Mouse (Mus musculus) forebrain, embryonic 10.5 days (tissue): Measurements from ENCODE around the gene Cul1. TPM values are rescaled to one million over a fixed set of nuclear protein-coding genes. Genes with fewer than 3 reads are reported as not detected.
"Not testable (repeated sequence)": the region's sequence is repeated elsewhere in the genome, so short reads cannot be mapped to it uniquely, and the experiment has no call there.

ENCODE experiments used
- DNase-seq: peaks from one replicate; pipeline ENCODE4 v3.0.0-alpha.2; 2017; ENCODE audit warnings: low spot score; ENCODE audit errors: extremely low spot score
- H3K27ac ChIP-seq: fragments of 300-500 bp; sonication (generic); 2 replicates; pipeline ENCODE4 v1.5.1; 2016; ENCODE audit warnings: mild to moderate bottlenecking
- H3K27me3 ChIP-seq: fragments of 300-500 bp; sonication (generic); 2 replicates; pipeline ENCODE4 v1.6.1; 2016; ENCODE audit warnings: mild to moderate bottlenecking; ENCODE audit not compliant: poor library complexity, severe bottlenecking
- H3K36me3 ChIP-seq: fragments of 300-500 bp; sonication (generic); replicated peaks from 2 replicates; pipeline ENCODE4 v1.6.1; 2016; ENCODE audit warnings: mild to moderate bottlenecking, moderate library complexity
- H3K4me1 ChIP-seq: fragments of 300-500 bp; sonication (generic); 2 replicates; pipeline ENCODE4 v1.6.1; 2016
- H3K4me3 ChIP-seq: fragments of 300-500 bp; sonication (generic); 2 replicates; pipeline ENCODE4 v1.5.1; 2016; ENCODE audit warnings: mild to moderate bottlenecking, moderate library complexity
- H3K9me3 ChIP-seq: fragments of 300-500 bp; sonication (generic); 2 replicates; pipeline ENCODE4 v1.6.1; 2016; ENCODE audit warnings: mild to moderate bottlenecking, moderate library complexity
- WGBS: fragments of 180-500 bp; shearing (Covaris S2); methylation state at CpG from one replicate; pipeline ENCODE4 v1.1.7; 2016; 5-methylcytosine and 5-hydroxymethylcytosine counted together
- polyA plus RNA-seq: library from polyadenylated mRNA; unstranded; fragments of >200 nt; fragmentation: Nextera tagmentation; extraction: Ambion mirVana; gene quantifications from 2 replicates; pipeline ENCODE4 v1.2.1, GENCODE M21; 2016

Gene Cul1
- 215 and 227 TPM in 2 replicates for polyA plus RNA-seq

DNA sequence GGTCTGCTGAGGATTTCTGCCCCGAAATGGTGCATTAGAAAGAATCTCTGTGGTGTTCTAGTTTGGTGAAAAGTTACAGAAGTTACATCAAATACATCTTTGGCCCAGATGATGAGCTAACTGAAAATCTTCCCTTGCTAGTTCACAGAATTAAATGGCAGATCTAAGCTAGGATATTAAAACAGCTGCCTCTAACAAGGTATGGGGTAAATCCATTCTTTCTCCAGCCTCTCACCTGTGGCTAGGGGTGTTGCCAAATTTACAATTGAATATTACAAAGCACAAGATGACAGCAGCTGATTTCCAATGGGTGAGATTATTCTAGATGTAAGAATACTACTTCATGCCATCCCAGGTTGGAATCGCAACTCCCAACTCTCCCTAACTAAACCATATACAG is at the start of gene Cul1:
Gene Cul1, plus strand, starts transcription at position 301 of the 400 bp plus-strand sequence.
- Histone ChIP-seq H3K4me1 (peaks cover 35% of the 10 kb centered on the region), H3K27ac (peak within 1 kb of the TSS; percentile 100), H3K9me3 (no peaks in the 10 kb centered on the region), H3K27me3 (no peaks in the 10 kb centered on the region), H3K4me3 (peak within 1 kb of the TSS; percentile 89), H3K36me3 (peaks cover 4% of the 10 kb centered on the region; the same call in 1 of the 2 replicates)
- DNase-seq, result no peak
- WGBS, result 44% methylated on average over 2 of the region's 2 CpGs

DNA sequence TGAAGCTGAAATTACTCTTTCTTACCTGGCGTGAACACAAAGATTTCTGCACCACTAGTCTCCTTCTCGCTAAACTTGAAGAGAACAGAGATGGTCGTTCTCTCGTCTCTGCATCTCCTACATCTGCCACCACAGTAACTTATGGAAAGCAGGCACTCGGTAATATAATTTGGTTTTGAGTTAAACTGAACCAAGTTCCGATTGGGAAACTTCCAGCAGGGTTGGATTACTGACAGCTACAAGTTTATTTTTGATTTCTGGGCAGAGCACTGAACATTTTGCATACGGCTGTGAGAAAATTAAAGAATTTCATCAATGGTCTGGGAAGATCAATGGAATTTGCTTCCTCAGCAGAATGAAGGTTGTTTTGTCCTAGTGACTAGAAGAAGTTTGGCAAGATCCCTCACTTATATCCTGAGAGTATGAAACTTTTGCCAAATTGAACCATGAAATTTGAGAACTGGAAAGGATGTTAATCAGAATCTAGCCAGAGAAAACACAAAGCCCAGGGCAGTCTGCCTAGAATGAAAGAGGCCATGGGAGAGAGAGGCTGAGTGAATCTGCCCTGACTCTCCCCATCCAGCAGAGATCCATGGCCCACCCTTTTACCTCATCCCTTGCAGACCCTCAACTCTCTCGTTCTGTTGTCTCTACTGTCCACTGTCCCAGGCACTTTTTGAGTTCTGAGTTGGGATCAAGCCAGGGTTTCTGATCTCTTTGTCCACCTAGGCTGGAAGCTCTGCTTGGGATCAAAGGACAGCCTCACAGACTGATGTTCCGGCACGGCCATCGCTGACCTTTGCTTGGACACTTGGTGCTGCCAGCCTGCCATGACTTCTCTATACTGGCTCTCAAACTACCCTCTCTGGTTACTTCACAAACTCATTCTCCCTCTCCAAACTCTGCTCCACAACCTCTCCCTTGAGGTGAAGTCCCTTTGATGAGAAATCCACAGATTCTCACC is 48.5 kb upstream of the Cul1 start:
- Histone ChIP-seq H3K9me3 (no peaks in the 10 kb centered on the region), H3K4me3 (no peak overlapping the region), H3K36me3 (no peaks in the 10 kb centered on the region), H3K27ac (no peak overlapping the region), H3K4me1 (no peaks in the 10 kb centered on the region), H3K27me3 (no peaks in the 10 kb centered on the region)
- 93% methylated on average over 11 of the region's 11 CpGs for WGBS
- DNase-seq, result no peak

GRCm38 (mm10) chr6:47412886-47413606 is 40.2 kb upstream of the Cul1 start:
- 44% methylated on average over 4 of the region's 4 CpGs for WGBS
- no peak for DNase-seq
- peaks cover 9% of the 10 kb centered on the region; the same call in 1 of the 2 replicates for H3K4me1 ChIP-seq
- H3K9me3 ChIP-seq, result no peaks in the 10 kb centered on the region
- no peaks in the 10 kb centered on the region for H3K27me3 ChIP-seq
- no peak overlapping the region for H3K4me3 ChIP-seq
- no peaks in the 10 kb centered on the region for H3K36me3 ChIP-seq
- H3K27ac ChIP-seq, result no peak overlapping the region

DNA sequence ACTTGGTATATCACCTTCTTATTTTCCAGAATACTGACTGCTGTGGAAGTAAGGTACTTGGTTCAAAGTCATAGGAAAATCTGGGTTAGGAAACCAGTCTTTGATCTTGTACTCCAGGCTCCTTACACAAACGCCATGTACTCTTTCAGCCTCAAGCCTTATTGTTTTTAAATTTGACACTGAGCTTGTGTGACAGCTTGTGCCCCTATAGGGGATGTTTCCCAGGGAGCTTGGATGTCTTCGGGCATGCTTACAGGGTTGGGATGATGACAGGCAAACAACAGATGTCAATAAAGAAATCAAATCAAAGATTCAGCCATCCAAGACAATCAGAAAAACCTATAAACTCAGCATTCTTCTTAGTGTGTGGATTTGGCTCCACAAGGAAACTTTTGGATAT is 39.5 kb upstream of the Cul1 start:
- no peak overlapping the region for H3K27ac ChIP-seq
- no peak for DNase-seq
- H3K27me3 ChIP-seq, result no peaks in the 10 kb centered on the region
- H3K9me3 ChIP-seq, result no peaks in the 10 kb centered on the region
- no peak overlapping the region for H3K4me3 ChIP-seq
- H3K36me3 ChIP-seq, result no peaks in the 10 kb centered on the region
- H3K4me1 ChIP-seq, result peaks cover 9% of the 10 kb centered on the region; the same call in 1 of the 2 replicates
- WGBS, result 55% methylated on average over 2 of the region's 2 CpGs

DNA sequence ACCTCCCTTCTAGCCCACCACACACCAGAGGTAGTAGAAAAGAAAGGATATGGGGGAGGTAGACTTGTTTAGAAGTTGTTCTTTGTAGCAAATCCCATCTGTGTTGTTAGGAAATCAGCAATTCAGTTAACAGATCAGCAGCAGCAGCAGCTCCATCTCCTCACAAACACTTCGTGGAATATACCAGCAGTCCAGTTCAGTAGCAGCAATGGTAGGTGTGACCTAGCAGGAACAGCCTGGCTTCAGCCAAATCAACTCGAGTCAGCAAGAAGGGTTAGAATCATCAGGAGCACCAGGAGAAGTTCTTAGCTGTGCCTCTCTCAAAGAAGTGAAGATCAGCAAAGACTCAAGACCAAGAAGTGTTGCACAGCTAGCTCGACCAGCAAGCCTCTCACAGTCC is 34.5 kb upstream of the Cul1 start:
- no peaks in the 10 kb centered on the region for H3K4me1 ChIP-seq
- DNase-seq, result no peak
- no peaks in the 10 kb centered on the region for H3K9me3 ChIP-seq
- no peak overlapping the region for H3K4me3 ChIP-seq
- 83% methylated on average over 3 of the region's 3 CpGs for WGBS
- no peaks in the 10 kb centered on the region for H3K27me3 ChIP-seq
- no peak overlapping the region for H3K27ac ChIP-seq
- H3K36me3 ChIP-seq, result no peaks in the 10 kb centered on the region

GRCm38 (mm10) chr6:47420156-47420555 is 33.0 kb upstream of the Cul1 start:
- Histone ChIP-seq H3K27ac (no peak overlapping the region), H3K27me3 (no peaks in the 10 kb centered on the region), H3K9me3 (no peaks in the 10 kb centered on the region), H3K4me3 (no peak overlapping the region), H3K4me1 (no peaks in the 10 kb centered on the region), H3K36me3 (no peaks in the 10 kb centered on the region)
- DNase-seq, result no peak

GRCm38 (mm10) chr6:47421221-47421620 is 32.0 kb upstream of the Cul1 start:
- Histone ChIP-seq H3K27ac (no peak overlapping the region), H3K27me3 (no peaks in the 10 kb centered on the region), H3K9me3 (no peaks in the 10 kb centered on the region), H3K4me1 (no peaks in the 10 kb centered on the region), H3K36me3 (no peaks in the 10 kb centered on the region), H3K4me3 (no peak overlapping the region)
- 89% methylated on average over 1 of the region's 1 CpGs for WGBS
- no peak for DNase-seq

DNA sequence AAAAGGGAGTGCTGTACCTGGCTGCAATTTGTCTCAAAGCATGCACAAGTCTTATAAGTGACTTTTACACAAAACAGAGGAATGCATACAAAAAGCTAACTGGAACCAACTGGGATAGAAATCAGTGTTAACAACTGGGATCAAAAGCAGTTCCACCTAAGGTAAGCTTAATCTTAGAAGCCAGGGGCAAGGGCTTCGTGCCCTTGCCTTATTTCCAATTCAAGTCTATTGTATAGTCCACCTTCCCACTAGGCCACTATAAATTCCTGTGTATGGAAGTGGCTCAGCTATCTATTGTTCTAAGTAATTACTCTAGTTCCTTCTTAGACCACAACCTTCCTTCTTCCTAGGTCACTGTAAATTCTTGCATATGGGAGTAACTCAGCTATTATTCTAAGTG is 27.1 kb upstream of the Cul1 start:
- Histone ChIP-seq H3K27me3 (no peaks in the 10 kb centered on the region), H3K27ac (no peak overlapping the region), H3K4me1 (no peaks in the 10 kb centered on the region), H3K9me3 (no peaks in the 10 kb centered on the region), H3K4me3 (no peak overlapping the region), H3K36me3 (no peaks in the 10 kb centered on the region)
- WGBS, result 73% methylated on average over 1 of the region's 1 CpGs
- DNase-seq, result no peak

DNA sequence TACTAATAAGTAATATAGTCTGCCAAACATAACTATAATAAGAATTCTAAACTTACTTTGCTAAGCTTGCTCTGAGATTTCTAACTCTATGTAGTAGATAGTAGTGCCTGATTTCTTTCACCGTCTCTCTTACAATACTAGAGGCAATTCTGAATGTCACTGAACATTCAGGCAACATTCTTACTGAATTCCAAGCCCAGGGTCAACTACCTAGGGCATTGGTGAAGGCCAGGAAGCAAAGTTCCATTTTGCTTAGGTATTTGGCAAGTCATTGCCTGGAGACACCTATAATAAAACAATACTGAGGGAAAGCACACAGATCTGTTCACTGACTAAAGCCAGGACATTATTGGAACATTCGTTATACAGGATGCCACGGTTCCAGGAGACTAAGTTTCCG is 26.6 kb upstream of the Cul1 start:
- H3K27me3 ChIP-seq, H3K36me3 ChIP-seq, DNase-seq, H3K27ac ChIP-seq, H3K9me3 ChIP-seq, H3K4me3 ChIP-seq, H3K4me1 ChIP-seq: not testable (repeated sequence)
- WGBS, result 91% methylated on average over 4 of the region's 4 CpGs

DNA sequence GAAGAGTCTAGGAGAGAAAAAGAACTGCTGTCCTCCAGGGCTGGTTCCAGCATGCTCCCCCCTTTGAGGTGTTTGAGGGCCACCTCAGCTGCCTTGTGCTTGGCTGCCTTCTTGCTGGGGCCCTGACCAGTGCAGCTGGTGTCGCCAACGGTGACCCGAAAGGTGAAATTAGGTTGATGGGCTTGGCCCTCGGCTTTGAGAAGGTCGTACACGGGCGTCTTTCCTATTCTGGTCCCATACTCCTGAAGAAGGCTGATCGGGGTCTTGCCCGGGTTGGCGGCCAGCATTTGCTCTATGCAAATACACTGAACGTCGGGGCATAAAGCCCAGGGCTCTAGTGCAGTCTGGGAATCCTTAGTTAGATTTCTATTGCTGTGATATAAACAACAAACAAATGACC is 20.4 kb upstream of the Cul1 start:
- not testable (repeated sequence) for DNase-seq, H3K9me3 ChIP-seq, H3K4me1 ChIP-seq, H3K27me3 ChIP-seq, H3K36me3 ChIP-seq, H3K27ac ChIP-seq, H3K4me3 ChIP-seq
- 87% methylated on average over 12 of the region's 12 CpGs for WGBS

DNA sequence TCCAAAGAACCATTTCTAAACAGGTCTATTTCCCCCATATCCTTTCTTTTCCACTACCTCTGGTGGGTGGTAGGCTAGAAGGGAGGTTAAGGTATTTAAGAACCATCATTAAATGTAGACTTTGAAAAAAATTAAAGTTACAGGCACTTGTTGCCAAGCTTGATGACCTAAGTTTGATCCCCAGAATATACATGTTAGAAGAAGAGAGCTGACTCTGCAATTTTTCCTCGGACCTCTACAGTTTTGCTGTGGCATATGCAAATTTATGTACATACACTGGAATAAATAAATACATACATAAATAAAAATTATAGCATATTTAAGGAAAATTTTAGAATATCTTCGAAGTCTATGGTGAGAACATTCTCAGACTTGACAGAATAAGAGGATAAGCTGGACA is 13.1 kb upstream of the Cul1 start:
- no peaks in the 10 kb centered on the region for H3K4me1 ChIP-seq
- 87% methylated on average over 2 of the region's 2 CpGs for WGBS
- H3K4me3 ChIP-seq, result no peak overlapping the region
- no peak overlapping the region for H3K27ac ChIP-seq
- H3K36me3 ChIP-seq, result no peaks in the 10 kb centered on the region
- H3K27me3 ChIP-seq, result no peaks in the 10 kb centered on the region
- no peak for DNase-seq
- no peaks in the 10 kb centered on the region; the same call in 1 of the 2 replicates for H3K9me3 ChIP-seq

- H3K9me3 ChIP-seq, result no peaks in the 10 kb centered on the region
- WGBS, result 91% methylated on average over 1 of the region's 1 CpGs
- H3K27me3 ChIP-seq, result no peaks in the 10 kb centered on the region
- no peak overlapping the region for H3K27ac ChIP-seq
- peaks cover under 1% of the 10 kb centered on the region; the same call in 1 of the 2 replicates for H3K4me1 ChIP-seq
- no peak for DNase-seq
- no peaks in the 10 kb centered on the region for H3K36me3 ChIP-seq
- H3K4me3 ChIP-seq, result no peak overlapping the region
These were observed 5.5 kb upstream of the Cul1 start for GRCm38 (mm10) chr6:47447658-47448057.
